Mouse (Mus musculus) liver, embryonic 14.5 days (tissue): ENCODE measurements around the gene Calcr.
"Not testable (repeated sequence)": the region's sequence is repeated elsewhere in the genome, so short reads cannot be mapped to it uniquely, and the experiment has no call there.

Source experiments
- CTCF ChIP-seq: IDR thresholded peaks from 2 replicates; pipeline ENCODE4 v1.5.1; 2016; ENCODE audit warnings: antibody characterized with exemption, low read depth, control low read depth
- EP300 ChIP-seq: IDR thresholded peaks from 2 replicates; pipeline ENCODE4 v1.6.1; 2016; ENCODE audit warnings: antibody characterized with exemption, low read depth

- not testable (repeated sequence) for TF ChIP-seq CTCF, EP300
Observed at GRCm38 (mm10) chr6:3671941-3672340, 92.6 kb downstream of the Calcr start.
